Mouse (Mus musculus) forebrain, embryonic 15.5 days (tissue): ENCODE measurements around the gene Pard6b. TPM values are rescaled to one million over a fixed set of nuclear protein-coding genes. Genes with fewer than 3 reads are reported as not detected.

Experiments used
- ATAC-seq: fragments of 200-750 bp; cut with Nextera tagmentation; replicated peaks from 2 replicates; pipeline ENCODE4 v1.8.0; 2017; ENCODE audit warnings: mild to moderate bottlenecking, moderate TSS enrichment, moderate library complexity
- H3K27ac ChIP-seq: fragments of 300-500 bp; sonication (generic); replicated peaks from 2 replicates; pipeline ENCODE4 v1.5.1; 2015; ENCODE audit warnings: mild to moderate bottlenecking, inconsistent platforms
- H3K27me3 ChIP-seq: fragments of 300-500 bp; sonication (generic); 2 replicates; pipeline ENCODE4 v1.6.1; 2015; ENCODE audit warnings: inconsistent platforms
- H3K36me3 ChIP-seq: fragments of 300-500 bp; sonication (generic); 2 replicates; pipeline ENCODE4 v1.6.1; 2015; ENCODE audit warnings: mild to moderate bottlenecking, inconsistent platforms
- H3K4me1 ChIP-seq: fragments of 300-500 bp; sonication (generic); 2 replicates; pipeline ENCODE4 v1.6.1; 2015; ENCODE audit warnings: inconsistent platforms
- H3K4me2 ChIP-seq: fragments of 300-500 bp; sonication (generic); replicated peaks from 2 replicates; pipeline ENCODE4 v1.6.1; 2015; ENCODE audit warnings: mild to moderate bottlenecking, inconsistent platforms
- H3K4me3 ChIP-seq: fragments of 300-500 bp; sonication (generic); 2 replicates; pipeline ENCODE4 v1.5.1; 2015; ENCODE audit warnings: mild to moderate bottlenecking, inconsistent platforms
- H3K9ac ChIP-seq: fragments of 300-500 bp; sonication (generic); replicated peaks from 2 replicates; pipeline ENCODE4 v1.6.1; 2015; ENCODE audit warnings: mild to moderate bottlenecking, inconsistent platforms
- H3K9me3 ChIP-seq: fragments of 300-500 bp; sonication (generic); 2 replicates; pipeline ENCODE4 v1.6.1; 2016; ENCODE audit warnings: inconsistent platforms
- WGBS: fragments of 180-500 bp; shearing (Covaris S2); methylation state at CpG from one replicate; pipeline ENCODE4 v1.1.7; 2015; ENCODE audit warnings: mixed read lengths; 5-methylcytosine and 5-hydroxymethylcytosine counted together
- polyA plus RNA-seq: library from polyadenylated mRNA; unstranded; fragments of >200 nt; fragmentation: Nextera tagmentation; extraction: Ambion mirVana; gene quantifications from 2 replicates; pipeline ENCODE4 v1.2.1, GENCODE M21; 2015

Gene Pard6b
- polyA plus RNA-seq, 1 experiment from 2014 or later: 7.4 TPM

GRCm38 (mm10) chr2:168123652-168124051, 42.8 kb downstream of the Pard6b start:
- Histone ChIP-seq H3K4me2 (no peak overlapping the region), H3K9ac (no peak overlapping the region), H3K9me3 (no peaks in the 10 kb centered on the region), H3K27ac (no peak overlapping the region), H3K27me3 (no peaks in the 10 kb centered on the region), H3K36me3 (no peaks in the 10 kb centered on the region), H3K4me1 (peaks cover 6% of the 10 kb centered on the region), H3K4me3 (no peak overlapping the region)
- WGBS: 82% methylated on average over 6 of the region's 6 CpGs
- ATAC-seq: no peak

- Histone ChIP-seq H3K9ac (no peak overlapping the region), H3K4me3 (no peak overlapping the region), H3K4me1 (peaks cover 8% of the 10 kb centered on the region), H3K36me3 (no peaks in the 10 kb centered on the region), H3K4me2 (no peak overlapping the region), H3K27ac (no peak overlapping the region), H3K9me3 (no peaks in the 10 kb centered on the region), H3K27me3 (no peaks in the 10 kb centered on the region)
- ATAC-seq: no peak
- 26% methylated on average over 11 of the region's 11 CpGs for WGBS
Measured at GRCm38 (mm10) chr2:168125288-168126089, 44.7 kb downstream of the Pard6b start.

DNA sequence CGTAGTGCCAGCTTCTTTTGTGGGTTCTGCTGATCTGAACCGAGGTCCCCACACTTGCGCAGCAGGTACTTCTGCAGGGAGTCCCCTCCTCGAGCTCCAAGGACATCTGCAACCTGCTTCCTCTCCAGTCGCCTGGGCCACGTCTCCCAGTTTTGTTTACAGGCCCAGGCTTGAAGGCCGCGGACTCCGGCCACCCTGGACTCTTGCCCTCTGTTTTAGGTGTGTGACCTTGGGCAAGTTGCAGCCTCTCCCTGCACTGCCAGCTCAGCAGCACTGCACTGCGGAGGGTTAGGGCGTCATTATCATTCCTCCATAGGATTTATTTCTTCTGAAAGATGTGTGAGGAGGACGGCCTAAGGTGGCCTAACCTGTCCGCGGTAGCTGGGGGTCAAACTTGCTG, 47.0 kb downstream of the Pard6b start:
- WGBS: 76% methylated on average over 14 of the region's 14 CpGs
- ATAC-seq: no peak
- H3K4me3 ChIP-seq: no peak overlapping the region
- H3K27ac ChIP-seq: 0 out of 2 replicates have a peak overlapping the region, but pooled peaks have one; percentile 1
- H3K36me3 ChIP-seq: no peaks in the 10 kb centered on the region
- H3K4me2 ChIP-seq: no peak overlapping the region
- no peaks in the 10 kb centered on the region for H3K9me3 ChIP-seq
- H3K4me1 ChIP-seq: peaks cover 8% of the 10 kb centered on the region
- no peak overlapping the region for H3K9ac ChIP-seq
- H3K27me3 ChIP-seq: no peaks in the 10 kb centered on the region

GRCm38 (mm10) chr2:168128211-168128859, 47.5 kb downstream of the Pard6b start:
- H3K27ac ChIP-seq: 0 out of 2 replicates have a peak overlapping the region, but pooled peaks have one; percentile 1
- peak; percentile 81 for ATAC-seq
- H3K36me3 ChIP-seq: no peaks in the 10 kb centered on the region
- no peaks in the 10 kb centered on the region for H3K27me3 ChIP-seq
- H3K9me3 ChIP-seq: no peaks in the 10 kb centered on the region
- H3K4me3 ChIP-seq: no peak overlapping the region
- H3K9ac ChIP-seq: no peak overlapping the region
- H3K4me1 ChIP-seq: peaks cover 8% of the 10 kb centered on the region
- WGBS: 16% methylated on average over 12 of the region's 14 CpGs
- peak overlapping the region; percentile 17; the same call in 1 of the 2 replicates for H3K4me2 ChIP-seq

- Histone ChIP-seq H3K27ac (no peak overlapping the region), H3K4me2 (no peak overlapping the region), H3K9ac (no peak overlapping the region), H3K36me3 (no peaks in the 10 kb centered on the region), H3K4me3 (no peak overlapping the region), H3K4me1 (peaks cover 8% of the 10 kb centered on the region), H3K9me3 (no peaks in the 10 kb centered on the region), H3K27me3 (no peaks in the 10 kb centered on the region)
- ATAC-seq: no peak
- 76% methylated on average over 3 of the region's 3 CpGs for WGBS
Measured at GRCm38 (mm10) chr2:168130046-168130445, 49.2 kb downstream of the Pard6b start.

GRCm38 (mm10) chr2:168137161-168137560, 56.4 kb downstream of the Pard6b start:
- H3K4me1 ChIP-seq: no peaks in the 10 kb centered on the region
- H3K4me3 ChIP-seq: no peak overlapping the region
- H3K9ac ChIP-seq: no peak overlapping the region
- H3K27ac ChIP-seq: peak overlapping the region; percentile 62
- no peaks in the 10 kb centered on the region for H3K36me3 ChIP-seq
- H3K9me3 ChIP-seq: no peaks in the 10 kb centered on the region
- no peaks in the 10 kb centered on the region for H3K27me3 ChIP-seq
- H3K4me2 ChIP-seq: no peak overlapping the region
- peak; percentile 51; the same call in 1 of the 2 replicates for ATAC-seq
- 62% methylated on average over 15 of the region's 15 CpGs for WGBS

GRCm38 (mm10) chr2:168143794-168144193, 63.0 kb downstream of the Pard6b start:
- Histone ChIP-seq H3K27me3 (no peaks in the 10 kb centered on the region), H3K4me2 (no peak overlapping the region), H3K4me3 (no peak overlapping the region), H3K36me3 (no peaks in the 10 kb centered on the region), H3K4me1 (peaks cover 7% of the 10 kb centered on the region), H3K9ac (no peak overlapping the region), H3K9me3 (no peaks in the 10 kb centered on the region), H3K27ac (no peak overlapping the region; the same call in 1 of the 2 replicates)
- 26% methylated on average over 5 of the region's 5 CpGs for WGBS
- ATAC-seq: peak; percentile 41; the same call in 1 of the 2 replicates

DNA sequence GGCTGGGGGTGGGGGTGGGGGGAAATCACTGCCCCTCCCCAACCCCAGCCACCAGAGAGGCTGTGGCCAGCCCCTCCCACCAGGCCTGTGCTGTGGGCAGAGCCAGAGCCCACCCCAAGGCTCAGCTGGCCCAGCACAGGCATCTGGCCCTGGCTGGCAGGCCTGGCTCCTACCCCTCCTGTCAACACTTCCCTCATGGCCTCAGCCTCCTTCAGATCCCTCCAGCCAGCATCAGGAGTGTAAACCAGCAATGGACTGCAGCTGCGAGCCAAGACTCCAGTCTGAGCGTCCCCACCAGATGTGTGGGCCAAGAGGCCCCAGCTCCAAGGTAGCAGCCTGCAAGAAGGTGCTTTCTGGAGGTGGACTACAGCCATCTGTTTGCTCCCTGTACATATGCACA, 64.6 kb downstream of the Pard6b start:
- no peak for ATAC-seq
- WGBS: 63% methylated on average over 2 of the region's 2 CpGs
- H3K9ac ChIP-seq: no peak overlapping the region
- H3K27me3 ChIP-seq: no peaks in the 10 kb centered on the region
- no peak overlapping the region for H3K27ac ChIP-seq
- no peak overlapping the region for H3K4me2 ChIP-seq
- no peak overlapping the region for H3K4me3 ChIP-seq
- peaks cover 7% of the 10 kb centered on the region for H3K4me1 ChIP-seq
- no peaks in the 10 kb centered on the region for H3K9me3 ChIP-seq
- H3K36me3 ChIP-seq: no peaks in the 10 kb centered on the region

DNA sequence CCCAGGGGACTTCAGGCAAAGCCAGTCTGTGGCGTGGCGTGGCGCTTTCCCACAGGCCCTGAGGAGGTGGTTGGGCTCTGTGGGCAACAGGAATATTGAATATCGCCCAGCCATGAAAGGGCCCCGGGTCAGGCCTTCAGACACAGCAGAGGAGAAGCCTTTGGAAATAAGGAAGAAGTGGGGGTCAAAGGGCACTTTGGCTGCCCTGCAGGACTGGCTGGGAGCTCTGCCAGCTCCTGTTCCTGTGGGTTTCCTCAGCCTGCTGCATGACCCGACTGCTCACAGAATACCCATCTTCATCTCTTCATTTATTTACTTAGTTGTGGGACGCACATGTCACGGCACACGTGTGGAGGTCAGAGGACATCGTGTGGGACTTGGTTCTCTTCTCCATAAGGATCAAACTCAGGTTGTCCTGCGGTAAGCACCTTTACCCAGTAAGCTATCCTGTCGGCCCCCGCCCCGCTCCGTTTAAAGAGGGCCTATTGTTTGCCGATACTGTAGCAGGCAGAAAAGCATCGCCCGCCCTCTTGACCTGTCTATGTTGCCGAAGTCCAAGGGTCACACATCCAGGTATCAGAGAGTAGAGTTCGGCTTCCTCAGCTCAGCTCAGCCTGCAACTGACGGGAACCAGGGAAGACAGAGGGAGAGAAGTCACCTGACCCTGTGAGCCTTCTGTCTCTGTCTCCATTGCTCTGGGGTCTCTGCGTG, 67.1 kb downstream of the Pard6b start:
- no peak for ATAC-seq
- Histone ChIP-seq H3K4me3 (no peak overlapping the region), H3K4me2 (no peak overlapping the region), H3K36me3 (no peaks in the 10 kb centered on the region), H3K4me1 (peaks cover 7% of the 10 kb centered on the region), H3K27me3 (no peaks in the 10 kb centered on the region), H3K9ac (no peak overlapping the region), H3K27ac (no peak overlapping the region), H3K9me3 (no peaks in the 10 kb centered on the region)
- 77% methylated on average over 22 of the region's 22 CpGs for WGBS

GRCm38 (mm10) chr2:168149241-168149640, 68.4 kb downstream of the Pard6b start:
- H3K27ac ChIP-seq: no peak overlapping the region

More at GRCm38 (mm10) chr2:168149241-168149640, 68.4 kb downstream of the Pard6b start:
- WGBS: 91% methylated on average over 8 of the region's 8 CpGs
- no peak overlapping the region for H3K4me3 ChIP-seq
- no peaks in the 10 kb centered on the region for H3K27me3 ChIP-seq
- ATAC-seq: no peak
- H3K36me3 ChIP-seq: no peaks in the 10 kb centered on the region
- peaks cover 2% of the 10 kb centered on the region for H3K4me1 ChIP-seq
- no peak overlapping the region for H3K4me2 ChIP-seq
- no peak overlapping the region for H3K9ac ChIP-seq
- H3K9me3 ChIP-seq: no peaks in the 10 kb centered on the region
